Mouse (Mus musculus) layer of hippocampus, postnatal 25 days (tissue): ENCODE results near the gene P2rx7. TPM values are rescaled to one million over a fixed set of nuclear protein-coding genes. Genes with fewer than 3 reads are reported as not detected.

Experiments used
- DNase-seq, 2 experiments: peaks; one replicate each; pipeline ENCODE4 v3.0.0; 2022; ENCODE audit warnings: mixed read lengths in 2 of 2, low spot score in 1 of 2; ENCODE audit errors: extremely low spot score in 1 of 2
- total RNA-seq, 2 experiments: library from RNA; stranded (reverse); gene quantifications; 2 replicates each; pipeline ENCODE4 v1.2.3; 2021

The P2rx7 gene
- 10 to 100 TPM in 1 of 2 experiments, 1 to 10 TPM in 1; 7.0 to 10.8 TPM for total RNA-seq

DNA sequence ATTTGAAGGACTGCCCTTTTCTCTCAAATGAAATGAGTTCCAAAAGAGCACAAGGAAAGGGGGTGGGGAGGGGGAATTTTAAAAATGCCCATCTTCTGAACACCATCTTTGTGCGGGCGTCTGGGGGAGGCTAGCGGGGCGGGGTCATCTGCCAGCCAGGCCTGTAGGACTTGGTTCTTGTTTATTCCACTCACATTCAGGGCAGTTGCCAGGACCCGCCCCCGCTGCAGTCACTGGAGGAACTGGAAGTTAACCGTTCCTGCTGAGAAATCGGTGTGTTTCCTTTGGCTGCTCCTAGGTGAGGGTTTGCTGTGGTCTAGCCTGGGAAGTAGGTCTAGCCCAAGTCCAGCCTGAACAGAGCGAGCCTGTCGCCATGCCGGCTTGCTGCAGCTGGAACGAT, at the start of gene P2rx7:
P2rx7 (plus strand) TSS at position 211 of the 400 bp plus-strand sequence.
- peak in 1 of 2 experiments; percentile 42 for DNase-seq

DNA sequence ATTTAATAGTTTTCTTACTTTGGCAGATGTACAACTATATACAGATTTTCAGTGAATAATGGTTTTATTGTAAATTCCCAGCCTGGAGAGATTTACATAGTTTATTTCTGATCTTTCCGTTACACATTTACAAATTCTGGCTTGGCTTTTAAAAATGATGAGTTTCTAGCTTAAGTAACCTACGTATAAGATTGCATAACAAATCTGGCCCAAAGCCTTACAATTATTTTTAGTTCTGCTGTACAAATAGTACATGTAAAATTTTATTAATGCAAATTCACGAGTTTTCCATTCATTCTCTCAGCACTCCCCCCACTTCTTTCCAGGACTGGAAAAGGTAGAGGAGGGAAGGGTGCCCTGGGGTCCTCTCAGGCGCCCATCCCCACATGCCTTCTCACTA, 48.2 kb upstream of the P2rx7 start:
- no peak for DNase-seq

DNA sequence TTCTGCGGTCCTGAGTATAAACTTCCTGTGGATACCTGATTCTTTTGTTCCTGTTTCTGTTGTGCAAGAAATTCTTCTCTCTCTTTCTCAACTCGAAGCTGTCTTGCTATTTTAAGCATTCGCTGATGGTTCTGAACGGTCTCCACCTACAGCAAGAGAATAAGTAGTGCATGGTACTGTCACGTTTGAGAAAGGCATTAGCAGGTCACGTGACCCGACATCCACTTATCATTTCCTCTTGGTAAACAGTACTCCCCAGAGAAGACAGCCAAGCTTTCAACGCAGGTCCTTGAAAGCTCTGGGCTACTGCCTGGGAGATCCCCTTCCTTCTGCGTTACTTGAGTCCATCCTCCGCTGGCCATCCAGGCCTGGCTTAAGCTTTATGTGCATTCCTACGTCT, 41.5 kb upstream of the P2rx7 start:
- DNase-seq: no peak

GRCm38 (mm10) chr5:122604894-122605293, 38.8 kb upstream of the P2rx7 start:
- DNase-seq: no peak

DNA sequence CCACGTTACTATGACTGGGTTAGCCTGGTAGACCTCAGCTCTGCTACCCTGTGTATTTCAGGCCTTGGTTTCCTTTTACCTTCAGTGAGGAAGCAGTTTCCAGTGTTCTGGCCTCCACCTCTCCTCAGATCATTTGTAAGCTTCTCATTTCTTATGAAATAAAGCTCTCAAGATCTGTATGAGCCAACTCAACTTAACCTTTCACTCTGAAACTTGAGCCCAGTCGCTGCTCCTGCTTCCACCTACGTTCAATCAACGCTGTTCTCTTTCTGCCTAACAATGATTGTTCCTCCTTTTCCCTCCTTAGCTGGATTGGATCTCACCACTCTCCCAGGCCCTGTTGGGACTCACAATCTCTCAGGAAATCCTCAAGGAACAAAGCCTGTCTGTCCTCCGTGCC, 32.1 kb upstream of the P2rx7 start:
- DNase-seq: no peak

DNA sequence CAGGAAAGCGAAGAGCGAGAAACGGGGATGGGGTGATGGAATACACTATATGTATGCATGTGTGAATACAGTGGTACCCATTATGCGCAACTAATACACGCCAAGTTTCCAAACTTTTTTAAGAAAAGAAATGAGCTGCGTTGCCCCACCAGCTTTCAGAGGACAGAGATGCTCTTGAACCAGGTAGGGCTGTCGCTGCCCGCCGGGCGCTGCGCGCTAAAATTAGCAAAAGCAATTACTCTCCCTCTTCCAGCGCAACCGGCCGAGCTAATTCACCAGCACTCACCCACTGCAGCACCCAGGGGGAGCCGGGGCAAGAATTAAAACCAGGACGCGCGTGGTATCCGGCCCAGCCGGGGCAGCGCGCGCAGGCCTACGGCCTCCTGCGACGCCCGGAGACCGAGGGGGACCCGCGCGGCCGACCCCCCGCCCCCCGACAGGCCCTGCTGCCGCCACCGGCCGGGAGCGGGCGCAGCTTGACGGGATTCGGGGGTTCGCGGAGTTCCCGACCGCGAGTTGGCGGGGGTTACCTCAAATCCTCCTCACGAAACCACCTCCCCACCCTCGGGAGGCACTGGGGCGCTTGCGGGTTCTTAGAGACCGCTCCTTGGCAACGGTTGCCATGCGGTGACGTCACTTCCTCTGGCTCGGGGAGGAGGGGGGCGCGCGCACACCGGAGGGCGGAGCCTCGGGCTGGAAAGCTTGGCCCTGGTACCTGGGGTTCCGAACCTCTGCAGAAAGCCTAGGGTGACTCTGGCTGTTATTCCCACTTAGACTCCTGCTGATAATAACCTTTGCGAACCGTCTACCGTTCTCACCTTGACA, 29.6 kb upstream of the P2rx7 start, which contains the start of gene Ift81:
Ift81 (minus strand) TSS at position 611 of the 825 bp plus-strand sequence.
- peak; percentile 95 to 97 for DNase-seq

DNA sequence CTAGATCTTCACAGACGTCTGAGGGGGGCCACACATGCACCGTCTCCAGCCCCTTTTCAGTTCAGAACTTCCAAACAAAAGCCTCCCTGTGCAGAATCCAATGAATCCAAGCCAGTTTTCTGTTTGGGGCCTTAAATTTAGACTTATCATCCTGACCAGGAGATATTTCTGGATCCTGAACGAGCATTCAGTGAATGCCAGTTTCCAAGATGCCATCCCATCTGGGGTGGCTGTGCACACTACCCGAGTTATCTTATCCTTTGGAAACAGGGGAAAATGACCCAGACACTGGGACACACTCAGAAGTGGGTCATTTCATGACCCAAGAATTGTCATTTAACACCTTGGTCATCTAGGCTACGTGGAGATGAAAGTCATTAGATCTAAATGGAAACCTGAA, 26.0 kb upstream of the P2rx7 start:
- DNase-seq: no peak

DNA sequence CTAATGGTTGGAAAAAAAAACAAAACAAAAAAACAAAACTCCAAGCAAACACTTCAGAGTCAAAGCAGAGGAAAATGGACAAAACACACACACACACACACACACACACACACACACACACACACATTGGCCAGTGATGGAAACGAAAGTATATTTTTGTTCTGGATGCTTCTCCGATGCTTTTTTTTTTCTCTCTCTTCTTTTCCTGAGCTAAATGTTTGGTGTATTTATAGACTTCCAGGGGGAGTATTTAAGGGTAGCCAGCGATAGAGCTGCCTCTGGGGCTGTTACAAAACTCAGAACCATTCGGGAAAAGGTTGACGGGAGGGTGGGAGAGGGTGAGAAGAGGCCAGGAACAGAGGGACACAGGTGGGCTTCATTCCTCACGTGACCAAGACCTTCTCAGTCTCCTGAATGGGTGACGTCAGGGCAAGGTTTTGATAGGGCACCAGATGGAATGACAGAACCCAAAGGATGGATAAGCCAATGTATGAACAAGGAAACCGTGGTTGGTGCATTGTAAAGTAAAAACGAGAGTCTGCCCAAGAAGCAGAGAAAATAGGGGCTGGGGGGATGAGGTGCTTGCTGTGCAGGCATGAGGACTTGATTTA, 23.9 kb upstream of the P2rx7 start:
- DNase-seq: no peak

GRCm38 (mm10) chr5:122621376-122621886, 22.3 kb upstream of the P2rx7 start:
- DNase-seq: no peak

GRCm38 (mm10) chr5:122622526-122622925, 21.2 kb upstream of the P2rx7 start:
- DNase-seq: no peak

DNA sequence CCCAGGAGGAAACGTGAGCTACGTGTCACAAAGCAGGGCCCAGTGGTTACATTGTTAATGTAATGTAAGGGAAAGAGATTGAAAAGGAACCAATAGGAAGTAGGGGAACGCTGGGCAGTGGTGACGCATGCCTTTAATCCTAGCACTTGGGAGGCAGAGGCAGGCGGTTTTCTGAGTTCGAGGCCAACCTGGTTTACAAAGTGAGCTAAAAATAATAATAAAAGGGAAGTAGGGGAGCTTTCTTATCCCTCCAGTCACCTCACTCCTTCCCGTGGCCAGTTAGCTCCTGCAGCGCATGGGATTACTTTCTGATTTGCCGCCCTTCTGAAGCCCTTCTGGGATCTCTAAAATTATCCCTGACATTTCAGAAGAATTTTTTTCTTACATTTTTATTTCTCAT, 19.9 kb upstream of the P2rx7 start:
- no peak for DNase-seq

DNA sequence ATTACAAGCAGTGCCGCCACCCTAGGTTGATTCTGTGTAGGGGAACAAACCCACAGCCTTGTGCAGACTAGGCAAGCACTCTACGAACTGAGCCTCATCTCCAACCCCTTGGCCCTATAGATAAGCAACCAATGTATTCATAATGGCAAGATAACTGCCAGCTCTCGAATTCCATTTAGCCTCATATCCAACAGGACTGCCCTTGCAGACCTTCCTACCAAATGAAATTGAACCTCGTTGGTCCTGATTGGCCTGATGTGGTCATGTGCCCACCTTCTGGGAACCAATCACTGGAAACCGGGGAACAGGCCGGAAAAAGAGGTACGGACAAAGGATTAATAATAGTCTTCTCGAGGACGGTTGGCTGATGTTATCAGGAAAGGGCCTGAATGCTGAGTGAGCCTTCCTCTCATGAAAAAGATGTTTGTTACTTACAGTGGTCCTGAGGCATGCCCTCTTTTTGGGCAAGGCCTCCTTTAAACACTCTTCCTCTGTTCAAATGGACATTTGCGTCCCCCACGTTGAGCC, 18.7 kb upstream of the P2rx7 start:
- DNase-seq: no peak

DNA sequence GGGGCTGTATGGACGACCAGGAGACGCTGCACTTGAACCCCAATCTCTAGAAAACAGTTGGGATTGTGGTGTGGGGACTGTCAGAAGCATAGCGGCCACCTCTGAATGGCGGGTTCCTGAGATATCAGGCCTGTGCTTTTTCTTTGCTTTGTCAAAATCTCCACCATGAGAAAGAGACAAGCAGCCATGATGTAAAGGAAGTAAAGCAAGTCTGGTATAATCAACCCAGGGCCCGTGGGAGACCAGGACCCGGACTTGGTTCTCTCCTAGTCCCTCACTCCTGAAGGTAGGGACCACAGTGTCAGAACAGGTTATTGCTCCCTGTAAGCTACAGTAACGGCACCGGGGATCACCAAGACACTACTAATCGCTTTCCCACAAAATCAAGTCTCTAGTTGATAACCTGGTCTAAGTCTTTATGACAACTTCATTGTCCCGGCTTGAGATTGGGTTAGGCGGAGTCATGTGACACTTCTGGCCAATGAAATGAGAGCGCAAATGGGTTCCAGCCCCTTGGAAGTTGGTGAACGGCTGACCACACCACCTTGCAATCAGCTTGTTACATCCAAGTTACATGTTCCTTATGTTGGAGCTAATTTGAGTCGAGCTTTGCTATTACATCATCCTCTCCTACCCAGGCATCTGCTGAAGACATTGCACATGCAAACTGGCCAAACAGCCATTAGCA, 18.0 kb upstream of the P2rx7 start:
- DNase-seq: no peak

DNA sequence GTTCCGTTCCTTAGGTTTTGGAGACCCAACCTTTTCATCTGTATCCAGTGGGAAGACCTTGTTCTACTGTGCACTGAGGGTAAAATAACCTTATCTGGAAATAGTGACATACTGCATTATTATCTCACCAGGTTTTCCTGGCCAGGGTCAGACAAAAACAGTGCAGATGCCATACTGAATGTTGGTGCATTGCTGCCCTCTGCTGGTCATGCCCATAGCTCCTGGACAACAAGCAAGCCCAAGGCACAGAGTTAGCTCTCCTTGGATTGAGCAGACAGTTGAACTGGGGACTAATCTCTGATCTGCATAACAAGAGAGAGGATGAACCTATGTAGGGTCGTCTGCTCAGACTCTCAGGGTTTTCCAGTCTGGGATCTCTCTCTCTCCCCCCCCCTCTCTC, 16.5 kb upstream of the P2rx7 start:
- DNase-seq: peak; percentile 82 to 98

DNA sequence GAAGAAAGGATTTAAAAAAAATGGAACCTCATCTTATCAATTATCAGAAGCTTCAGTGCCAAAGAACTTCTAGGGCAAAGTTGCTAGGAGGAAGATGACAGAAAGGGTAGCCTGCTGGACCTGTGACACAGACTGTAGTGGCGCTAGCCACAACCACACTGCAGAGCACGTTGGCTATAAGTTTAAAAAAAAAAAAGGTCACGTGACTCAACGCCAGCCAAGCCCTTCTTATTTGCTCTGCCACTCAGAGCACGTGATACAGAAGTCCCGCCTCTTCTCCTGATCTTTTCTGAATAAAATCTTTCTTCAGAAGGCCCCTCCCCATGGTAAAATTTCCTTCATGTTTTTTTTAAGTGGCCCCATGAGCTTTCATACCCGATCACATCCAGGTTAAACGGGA, 8.5 kb upstream of the P2rx7 start:
- DNase-seq: no peak

DNA sequence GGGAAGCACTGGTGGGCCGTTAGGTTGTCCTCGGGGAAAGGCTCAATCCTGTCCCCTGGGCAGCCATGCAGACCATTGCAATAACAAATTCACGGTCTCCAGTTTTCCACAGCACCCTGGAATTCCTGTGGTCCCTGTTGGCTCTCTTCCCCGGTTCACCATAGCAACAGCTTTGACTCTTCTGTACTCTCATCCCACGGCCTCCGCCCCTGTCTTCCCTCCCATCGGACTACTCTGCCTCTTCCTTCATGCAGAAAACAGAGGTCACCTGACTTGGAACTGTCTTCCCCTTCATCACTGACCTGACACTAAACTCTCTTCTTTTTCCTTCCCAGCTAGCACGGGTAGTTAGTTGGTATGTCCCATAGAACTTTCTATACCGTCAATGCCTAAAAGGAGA, 7.4 kb upstream of the P2rx7 start:
- DNase-seq: no peak

- DNase-seq: no peak
Measured at GRCm38 (mm10) chr5:122636958-122637357, 6.8 kb upstream of the P2rx7 start.

DNA sequence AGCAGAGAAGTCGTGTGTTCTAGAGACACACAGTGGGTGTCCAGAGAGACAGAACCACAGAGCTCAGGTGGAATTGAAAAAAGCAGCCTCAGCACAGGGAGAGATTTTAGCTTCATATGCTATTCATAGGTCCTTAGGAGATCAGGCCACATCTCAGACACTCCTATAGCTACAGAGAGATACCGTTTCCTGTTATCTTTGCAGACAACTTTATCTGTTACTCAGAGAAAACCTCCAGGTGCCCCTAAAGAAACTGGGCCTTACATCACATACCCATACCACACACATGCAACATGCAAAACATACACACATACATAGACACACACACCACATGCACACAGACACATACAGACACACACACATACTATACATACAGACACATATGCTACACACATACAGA, 5.4 kb upstream of the P2rx7 start:
- DNase-seq: no peak

DNA sequence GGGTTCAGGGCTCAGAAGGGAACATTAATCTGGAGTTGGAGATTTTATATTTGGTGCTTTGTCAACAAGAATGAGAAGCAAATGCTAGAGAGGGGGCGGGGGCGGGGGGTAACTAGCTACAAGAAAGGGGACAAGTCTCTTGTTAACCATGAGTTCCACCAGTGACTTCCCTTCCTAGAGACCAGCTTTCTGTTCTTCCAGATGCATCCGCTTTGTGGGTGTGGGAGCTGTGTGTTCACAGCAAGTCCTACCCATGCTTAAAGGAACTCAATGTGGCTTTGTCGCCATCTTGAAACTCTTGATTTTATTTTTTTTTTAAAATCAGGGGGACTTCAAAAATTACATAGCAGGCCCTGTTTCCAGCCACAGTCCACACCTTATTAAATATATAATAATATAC, 4.2 kb upstream of the P2rx7 start:
- no peak for DNase-seq

DNA sequence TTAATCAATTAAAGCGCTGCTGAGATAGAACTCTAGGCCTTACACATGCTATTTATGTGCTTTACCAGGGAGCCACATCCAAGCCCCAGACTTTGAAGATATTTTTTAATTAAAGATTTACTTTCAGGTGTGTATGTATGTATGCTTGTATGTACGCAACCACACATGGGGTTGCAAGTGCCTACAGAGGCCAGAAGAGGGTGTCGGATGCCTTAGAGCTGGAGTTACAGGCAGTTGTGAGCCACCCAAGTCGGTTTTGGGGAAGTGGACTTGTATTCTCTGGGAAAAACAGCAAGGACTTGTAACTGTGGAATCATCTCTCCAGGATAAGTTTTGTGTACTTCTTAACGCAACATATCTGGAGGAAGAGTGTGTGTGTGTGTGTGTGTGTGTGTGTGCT, 3.7 kb upstream of the P2rx7 start:
- DNase-seq: no peak

DNA sequence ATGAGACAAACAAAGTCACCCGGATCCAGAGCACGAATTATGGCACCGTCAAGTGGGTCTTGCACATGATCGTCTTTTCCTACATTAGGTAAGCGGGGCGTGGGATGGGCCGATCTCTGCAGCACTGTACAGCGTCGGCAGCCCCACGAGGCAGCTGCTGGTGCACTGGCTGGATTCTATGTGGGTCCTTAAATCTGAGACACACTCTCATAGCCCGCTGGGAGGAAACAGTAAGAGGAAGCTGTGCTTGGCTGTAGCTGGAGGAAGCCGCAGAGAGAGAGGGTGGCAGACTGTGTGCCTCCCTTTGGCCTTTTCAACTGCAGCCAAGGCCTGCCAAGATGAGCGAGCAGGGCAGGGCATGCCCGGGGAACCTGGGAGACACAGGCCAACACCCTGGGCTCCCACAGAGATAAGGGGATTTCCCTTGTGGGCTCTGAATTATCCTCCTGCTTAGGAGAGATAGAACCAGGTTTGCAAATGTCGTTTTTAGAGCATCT, 448 bp downstream of the P2rx7 start:
- no peak for DNase-seq
